Comparison of ENCODE assay signal across 27 mouse cellular contexts in the genomic region with DNA sequence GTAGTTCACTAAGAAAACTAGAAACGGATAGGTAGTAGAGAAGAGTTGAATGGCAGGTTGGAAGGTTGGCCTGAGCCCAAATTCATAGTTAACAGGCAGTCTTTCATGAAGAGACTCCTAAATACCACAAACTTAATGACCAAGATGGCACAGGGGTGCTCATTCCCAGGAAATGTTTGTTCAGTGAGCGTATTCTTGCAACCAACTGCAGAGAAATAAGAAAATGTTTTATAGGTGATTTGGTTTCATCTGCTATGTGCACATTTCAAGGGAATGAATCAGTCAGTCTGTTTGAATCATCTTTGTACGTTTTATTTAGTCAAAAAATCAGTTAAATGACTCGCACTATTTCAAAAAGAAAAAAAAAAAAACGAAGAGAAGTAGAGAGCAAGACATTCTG. TPM values are rescaled to one million over a fixed set of nuclear protein-coding genes. Genes with fewer than 3 reads are reported as not detected.
DNase-seq lines count a peak whose midpoint lies in the region; ATAC-seq and TF ChIP-seq lines count a peak whose summit lies in the region.
"Had no signal": no experiment of that assay in that cellular context is flagged by ENCODE, and none has a peak within 500 bp of the region (broad histone marks: within the 10 kb centered on the region; RNA-seq: fewer than 3 reads in every experiment).

No protein-coding gene starts in this region.

- peaks cover 7% of the 10 kb centered on the region; the same call in 1 of the 2 replicates for H3K36me3 ChIP-seq in liver, adult 2 months (ENCODE audit: control insufficient read depth, insufficient read depth, low read length)
- H3K36me3 ChIP-seq: embryonic facial prominence, embryonic 12.5 days; embryonic facial prominence, embryonic 15.5 days; forebrain, embryonic 12.5 days; forebrain, embryonic 15.5 days; heart, embryonic 12.5 days; heart, embryonic 15.5 days; hindbrain, embryonic 10.5 days; hindbrain, embryonic 13.5 days had no signal

- peaks cover 20% of the 10 kb centered on the region for H3K79me2 ChIP-seq in liver, adult 2 months (ENCODE audit: control insufficient read depth, insufficient read depth, low read length)

- no peak for TF ChIP-seq POLR2A in liver, adult 2 months (IDR thresholded peaks at IDR 0.05; ENCODE audit: extremely low read depth, insufficient read depth, low read length)

- H3K27ac ChIP-seq in liver, adult 2 months (replicated peaks; ENCODE audit: insufficient read depth, low read depth, low read length): peak overlapping the region; percentile 72
- H3K27ac ChIP-seq: embryonic facial prominence, embryonic 12.5 days; embryonic facial prominence, embryonic 15.5 days; forebrain, embryonic 12.5 days; forebrain, embryonic 15.5 days; heart, embryonic 15.5 days; hindbrain, embryonic 10.5 days; hindbrain, embryonic 13.5 days had no signal

- 30% methylated on average over 5 of the region's 5 CpGs for WGBS in liver, adult 2 months

- CTCF ChIA-PET in Patski (lab: Charles Lee): interaction anchor here (0.7 to 1.6 kb wide), 5 partner anchors 17 to 64 kb away, joined by 3 to 5 read pairs (median 4); no protein-coding TSS in a partner anchor

- in situ Hi-C loops in Patski (cut with MboI; ENCODE audit: low pct_unique_long_range_greater_than_20kb): no loop called here

- H3K27me3 ChIP-seq in liver, adult 2 months (ENCODE audit: control insufficient read depth, insufficient read depth, low read length): no peaks in the 10 kb centered on the region
- H3K27me3 ChIP-seq in Patski: no peaks in the 10 kb centered on the region
- H3K27me3 ChIP-seq: embryonic facial prominence, embryonic 12.5 days; embryonic facial prominence, embryonic 15.5 days; forebrain, embryonic 12.5 days; forebrain, embryonic 15.5 days; heart, embryonic 12.5 days; heart, embryonic 15.5 days; hindbrain, embryonic 13.5 days had no signal

- H3K9ac ChIP-seq in liver, adult 2 months (ENCODE audit: low read depth, low read length): no peak overlapping the region
- H3K9ac ChIP-seq: embryonic facial prominence, embryonic 12.5 days; embryonic facial prominence, embryonic 15.5 days; forebrain, embryonic 12.5 days; forebrain, embryonic 15.5 days; heart, embryonic 12.5 days; heart, embryonic 15.5 days; hindbrain, embryonic 13.5 days had no signal

- peaks cover 35% of the 10 kb centered on the region for H3K4me1 ChIP-seq in liver, adult 2 months (ENCODE audit: control insufficient read depth, insufficient read depth, low read length)
- H3K4me1 ChIP-seq: embryonic facial prominence, embryonic 12.5 days; embryonic facial prominence, embryonic 15.5 days; forebrain, embryonic 12.5 days; forebrain, embryonic 15.5 days; heart, embryonic 15.5 days; hindbrain, embryonic 10.5 days; hindbrain, embryonic 13.5 days had no signal

- POLR2A ChIA-PET in Patski (lab: Charles Lee): interaction anchor here (0.8 kb wide), 1 partner anchor 20 kb away, joined by 3 read pairs; no protein-coding TSS in a partner anchor

- no peak for DNase-seq in liver, adult 2 months (ENCODE audit: extremely low read depth, low read depth, low spot score)
- no peak for DNase-seq in liver
- peak; percentile 74 for DNase-seq in 3T3-L1 (ENCODE audit: low read depth, low spot score)
- peak; percentile 66 for DNase-seq in Patski (ENCODE audit: low read depth, low spot score)
- DNase-seq in cerebellum, postnatal 36 days: no peak
- DNase-seq: adrenal gland, adult 8-10 months; adrenal gland, postnatal 25 days; cerebellum, adult 18-20 months; cerebellum, adult 9-10 months; cerebellum, postnatal 14 days; gastrocnemius, postnatal 25 days; heart, adult 18-20 months; heart, postnatal 10 days; heart, postnatal 36 days had no signal

- ATAC-seq in Patski: peak; percentile 97
- no peak for ATAC-seq in inflammation-experienced regulatory T-cells, adult 6 months
- ATAC-seq: activated CD4-positive, CD25-positive, alpha-beta regulatory T cell, adult 4 months; forebrain, embryonic 15.5 days; hindbrain, embryonic 16.5 days; intestine, embryonic 16.5 days had no signal

- no peak for TF ChIP-seq CTCF in liver, adult 2 months (IDR thresholded peaks at IDR 0.05; ENCODE audit: low read depth, low read length)
- TF ChIP-seq CTCF in Patski (IDR thresholded peaks at IDR 0.05): no peak

- no peak overlapping the region for H3K4me3 ChIP-seq in liver, adult 2 months (ENCODE audit: insufficient read depth, low read depth, low read length)
- H3K4me3 ChIP-seq: embryonic facial prominence, embryonic 12.5 days; embryonic facial prominence, embryonic 15.5 days; erythroblast, embryonic 14.5 days; forebrain, embryonic 12.5 days; forebrain, embryonic 15.5 days; heart, embryonic 12.5 days; heart, embryonic 15.5 days; hindbrain, embryonic 10.5 days; hindbrain, embryonic 13.5 days had no signal

RNA-seq across cellular contexts. Expression of a gene that starts 21.6 kb away (rescaled TPM):
- 67.7 and 72.0 TPM in 2 replicates for total RNA-seq in liver, adult 2 months (2014; rRNA removed)
- polyA plus RNA-seq in liver, adult 2 months (2012; rRNA removed): 13.5 and 13.9 TPM in 2 replicates
- polyA plus RNA-seq in Patski (2021): 128 TPM
- polyA plus RNA-seq in inflammation-experienced regulatory T-cells, adult 6 months (2017; shearing (Covaris generic)): under 1 TPM in 1 of 3 experiments, not detected in 2; 0.11 TPM
- polyA plus RNA-seq: activated CD4-positive, CD25-positive, alpha-beta regulatory T cell, adult 4 months; erythroblast, embryonic 14.5 days had no signal

Comparison
In these comparisons a context has a peak if more than half of its experiments do, and no peak if none do; other contexts are left out.
1. DNase-seq: peak in 3T3-L1 (single experiment) and Patski (single experiment); none in liver, adult 2 months (single experiment), liver (single experiment) and cerebellum, postnatal 36 days (0 of 2).
2. RNA of a gene that starts 21.6 kb away (polyA plus RNA-seq): 128 TPM in Patski (single experiment) and 13.5 to 13.9 TPM in liver, adult 2 months; 0.11 TPM in inflammation-experienced regulatory T-cells, adult 6 months; every median in the first group is over 10 times any median in the second.